Mouse (Mus musculus) liver, embryonic 13.5 days (tissue): ENCODE measurements around the gene Kcnc2. TPM values are rescaled to one million over a fixed set of nuclear protein-coding genes. Genes with fewer than 3 reads are reported as not detected.

ENCODE experiments used
- ATAC-seq: fragments of 200-750 bp; cut with Nextera tagmentation; 2 replicates; pipeline ENCODE4 v1.8.0; 2017; ENCODE audit warnings: low read depth, mild to moderate bottlenecking, moderate number of reproducible peaks, moderate library complexity
- DNase-seq: peaks from one replicate; pipeline ENCODE4 v3.0.0; 2022
- H3K27ac ChIP-seq: fragments of 300-500 bp; sonication (generic); 2 replicates; pipeline ENCODE4 v1.5.1; 2015; ENCODE audit warnings: moderate library complexity, mild to moderate bottlenecking, inconsistent platforms
- H3K27me3 ChIP-seq: fragments of 300-500 bp; sonication (generic); 2 replicates; pipeline ENCODE4 v1.6.1; 2015; ENCODE audit warnings: mild to moderate bottlenecking, inconsistent platforms
- H3K36me3 ChIP-seq: fragments of 300-500 bp; sonication (generic); 2 replicates; pipeline ENCODE4 v1.6.1; 2015; ENCODE audit warnings: mild to moderate bottlenecking, inconsistent platforms
- H3K4me1 ChIP-seq: fragments of 300-500 bp; sonication (generic); replicated peaks from 2 replicates; pipeline ENCODE4 v1.6.1; 2015; ENCODE audit warnings: inconsistent platforms
- H3K4me2 ChIP-seq: fragments of 300-500 bp; sonication (generic); 2 replicates; pipeline ENCODE4 v1.6.1; 2015; ENCODE audit warnings: inconsistent platforms, mild to moderate bottlenecking, moderate library complexity
- H3K4me3 ChIP-seq: fragments of 300-500 bp; sonication (generic); replicated peaks from 2 replicates; pipeline ENCODE4 v1.5.1; 2015; ENCODE audit warnings: mild to moderate bottlenecking, inconsistent platforms
- H3K9ac ChIP-seq: fragments of 300-500 bp; sonication (generic); 2 replicates; pipeline ENCODE4 v1.6.1; 2015; ENCODE audit warnings: mild to moderate bottlenecking, inconsistent platforms
- H3K9me3 ChIP-seq: fragments of 300-500 bp; sonication (generic); replicated peaks from 2 replicates; pipeline ENCODE4 v1.6.1; 2016; ENCODE audit warnings: inconsistent platforms
- WGBS: fragments of 180-500 bp; shearing (Covaris S2); methylation state at CpG from one replicate; pipeline ENCODE4 v1.1.7; 2015; ENCODE audit not compliant: insufficient replicate concordance; 5-methylcytosine and 5-hydroxymethylcytosine counted together
- polyA plus RNA-seq: library from polyadenylated mRNA; unstranded; fragments of >200 nt; fragmentation: Nextera tagmentation; extraction: Ambion mirVana; gene quantifications from 2 replicates; pipeline ENCODE4 v1.2.1, GENCODE M21; 2015

The Kcnc2 gene
- polyA plus RNA-seq, 1 experiment from 2014 or later: 0.06 TPM

- H3K27me3 ChIP-seq: no peaks in the 10 kb centered on the region
- WGBS: 71% methylated on average over 11 of the region's 11 CpGs
- no peak overlapping the region for H3K9ac ChIP-seq
- ATAC-seq: no peak
- no peak for DNase-seq
- H3K4me1 ChIP-seq: no peaks in the 10 kb centered on the region
- no peak overlapping the region for H3K4me2 ChIP-seq
- H3K27ac ChIP-seq: no peak overlapping the region
- no peak overlapping the region for H3K4me3 ChIP-seq
- H3K9me3 ChIP-seq: no peaks in the 10 kb centered on the region
- no peaks in the 10 kb centered on the region for H3K36me3 ChIP-seq
These were observed 213.6 kb downstream of the Kcnc2 start for GRCm38 (mm10) chr10:112484387-112485105.

GRCm38 (mm10) chr10:112485819-112486218 is 214.9 kb downstream of the Kcnc2 start:
- no peak overlapping the region for H3K27ac ChIP-seq
- no peak overlapping the region for H3K9ac ChIP-seq
- no peaks in the 10 kb centered on the region for H3K4me1 ChIP-seq
- H3K4me3 ChIP-seq: no peak overlapping the region
- no peak for DNase-seq
- H3K9me3 ChIP-seq: no peaks in the 10 kb centered on the region
- no peaks in the 10 kb centered on the region for H3K27me3 ChIP-seq
- H3K36me3 ChIP-seq: no peaks in the 10 kb centered on the region
- no peak overlapping the region for H3K4me2 ChIP-seq
- no peak for ATAC-seq

- DNase-seq (no peak), ATAC-seq (peak; percentile 57; the same call in 1 of the 2 replicates)
- WGBS: 49% methylated on average over 4 of the region's 4 CpGs
- Histone ChIP-seq H3K4me1 (no peaks in the 10 kb centered on the region), H3K9ac (no peak overlapping the region), H3K4me3 (no peak overlapping the region), H3K27ac (no peak overlapping the region), H3K36me3 (no peaks in the 10 kb centered on the region), H3K4me2 (no peak overlapping the region), H3K27me3 (no peaks in the 10 kb centered on the region), H3K9me3 (no peaks in the 10 kb centered on the region)
These were observed 217.8 kb downstream of the Kcnc2 start for GRCm38 (mm10) chr10:112488751-112489150.

Other genes starting within 250 kb of the Kcnc2 start
- gene Glipr1l1, start 210.9 kb upstream of the Kcnc2 start, polyA plus RNA-seq: not detected in 2 replicates
- not detected in 2 replicates for gene Glipr1l2, start 187.8 kb upstream of the Kcnc2 start, polyA plus RNA-seq
- not detected in 2 replicates for gene Glipr1l3, start 110.8 kb upstream of the Kcnc2 start, polyA plus RNA-seq
- gene Caps2, start 107.5 kb upstream of the Kcnc2 start, polyA plus RNA-seq: not detected in 2 replicates